Mouse (Mus musculus) brain, embryonic 14.5 days (tissue): ENCODE data around the gene Msh5.

ENCODE experiments used
- CTCF ChIP-seq: fragments of 200-500 bp; IDR thresholded peaks from 2 replicates; pipeline ENCODE4 v1.5.1; 2012; ENCODE audit warnings: inconsistent platforms, mild to moderate bottlenecking, moderate library complexity, borderline replicate concordance; ENCODE audit not compliant: insufficient read depth, insufficient read length; ENCODE audit errors: extremely low read depth
- POLR2A ChIP-seq: fragments of 200-500 bp; IDR thresholded peaks from 2 replicates; pipeline ENCODE4 v1.6.1; 2012; ENCODE audit warnings: mild to moderate bottlenecking, inconsistent platforms, borderline replicate concordance; ENCODE audit not compliant: poor library complexity, insufficient read depth, insufficient read length, severe bottlenecking; ENCODE audit errors: extremely low read depth

DNA sequence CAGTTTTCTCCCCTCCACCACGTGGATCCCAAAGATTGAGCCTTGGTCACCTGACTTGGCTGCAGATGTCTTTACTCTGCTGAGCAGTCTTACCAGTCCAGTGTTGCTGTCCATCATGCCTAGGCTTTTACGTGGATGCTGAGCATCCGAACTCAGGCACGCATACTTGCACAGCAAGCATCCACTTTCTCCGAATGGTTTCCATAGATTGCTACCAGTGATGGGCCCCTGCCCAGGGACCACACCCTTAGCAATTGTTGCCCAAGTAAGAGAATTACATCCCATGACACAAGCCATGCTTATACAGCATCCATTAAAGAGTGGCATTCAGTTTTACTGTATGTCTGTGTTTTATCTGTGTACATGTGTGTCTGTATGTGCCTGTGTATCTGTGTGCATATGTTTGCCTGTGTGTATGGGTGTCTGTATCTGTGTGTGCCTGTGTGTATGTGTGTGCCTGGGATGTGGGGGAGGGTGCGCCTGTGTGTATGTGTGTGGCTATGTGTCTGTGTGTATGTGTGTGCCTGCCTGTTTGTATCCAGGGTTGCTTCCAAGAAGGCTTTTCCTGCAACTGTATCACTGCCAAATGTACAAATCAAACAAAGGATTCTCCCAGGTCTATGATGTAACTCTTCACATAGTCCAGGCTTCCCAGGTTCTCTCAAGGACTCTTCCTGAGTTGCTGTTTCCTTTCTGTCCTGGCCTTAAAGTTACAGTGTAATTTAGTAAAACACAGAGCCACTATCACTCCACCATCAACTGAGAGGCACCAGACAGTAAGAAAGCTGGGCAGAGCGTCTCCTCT is 9.3 kb upstream of the Msh5 start:
- TF ChIP-seq CTCF (no peak), POLR2A (no peak)
